Mouse (Mus musculus) spleen, postnatal 10 days (tissue): ENCODE measurements around the gene Kcnn4.
A peak's percentile ranks its signal among the peaks of the same experiment; 100 is the strongest.
"Not testable (repeated sequence)": the region's sequence is repeated elsewhere in the genome, so short reads cannot be mapped to it uniquely, and the experiment has no call there.

Experiments
- DNase-seq, 2 experiments: peaks; one replicate each; pipeline ENCODE4 v3.0.0; 2021 to 2022; ENCODE audit warnings: low spot score in 2 of 2

The Kcnn4 gene

GRCm38 (mm10) chr7:24391077-24391476 lies 21.0 kb downstream of the Kcnn4 start:
- DNase-seq = no peak

GRCm38 (mm10) chr7:24391687-24392086 lies 21.6 kb downstream of the Kcnn4 start:
- no peak for DNase-seq

- no peak for DNase-seq
These were observed 24.0 kb downstream of the Kcnn4 start for GRCm38 (mm10) chr7:24394054-24394453.

- no peak for DNase-seq
These were observed 24.6 kb downstream of the Kcnn4 start for GRCm38 (mm10) chr7:24394475-24395161.

- DNase-seq = peak in 1 of 2 experiments; percentile 44
These were observed 26.8 kb downstream of the Kcnn4 start for GRCm38 (mm10) chr7:24396832-24397231.

- DNase-seq = no peak
These were observed 28.4 kb downstream of the Kcnn4 start for GRCm38 (mm10) chr7:24398364-24398913.

- peak; percentile 90 to 97 for DNase-seq
These were observed 29.4 kb downstream of the Kcnn4 start, which contains the start of gene Smg9 for GRCm38 (mm10) chr7:24399256-24400081. Gene Smg9 (plus strand): TSS chr7:24399619.

- DNase-seq = no peak
These were observed 30.0 kb downstream of the Kcnn4 start for GRCm38 (mm10) chr7:24400082-24400452.

- not testable (repeated sequence) for DNase-seq
These were observed 30.4 kb downstream of the Kcnn4 start for GRCm38 (mm10) chr7:24400489-24400888.

GRCm38 (mm10) chr7:24402851-24403250 lies 32.8 kb downstream of the Kcnn4 start:
- DNase-seq = no peak

GRCm38 (mm10) chr7:24405649-24406048 lies 35.6 kb downstream of the Kcnn4 start:
- DNase-seq = no peak

GRCm38 (mm10) chr7:24406528-24407344 lies 36.7 kb downstream of the Kcnn4 start:
- peak; percentile 67 to 80 for DNase-seq

GRCm38 (mm10) chr7:24408186-24408585 lies 38.1 kb downstream of the Kcnn4 start:
- no peak for DNase-seq

- no peak for DNase-seq
These were observed 40.1 kb downstream of the Kcnn4 start for GRCm38 (mm10) chr7:24410123-24410522.

- no peak for DNase-seq
These were observed 40.8 kb downstream of the Kcnn4 start for GRCm38 (mm10) chr7:24410831-24411230.

- peak in 1 of 2 experiments; percentile 64 for DNase-seq
These were observed 43.6 kb downstream of the Kcnn4 start for GRCm38 (mm10) chr7:24413630-24414029.

GRCm38 (mm10) chr7:24415261-24415660 lies 45.2 kb downstream of the Kcnn4 start:
- no peak for DNase-seq

GRCm38 (mm10) chr7:24419579-24419978 lies 49.5 kb downstream of the Kcnn4 start:
- DNase-seq = no peak

- no peak for DNase-seq
These were observed 51.6 kb downstream of the Kcnn4 start for GRCm38 (mm10) chr7:24421648-24422047.

GRCm38 (mm10) chr7:24422251-24422650 lies 52.2 kb downstream of the Kcnn4 start:
- DNase-seq = no peak

GRCm38 (mm10) chr7:24423107-24423763 lies 53.2 kb downstream of the Kcnn4 start:
- no peak for DNase-seq
